Mouse (Mus musculus) erythroblast, adult 5-6 weeks (primary cell): ENCODE measurements at regions not wholly inside any gene's neighbourhood (a gene's known extent, or its start where the extent isn't known, plus 50 kb on each side); places are given as distances from the start of the nearest gene placed in this dataset.

Experiments
- ATAC-seq: replicated peaks from 2 replicates; pipeline ENCODE4 v1.8.0; 2016; ENCODE audit warnings: moderate number of reproducible peaks, mild to moderate bottlenecking, moderate TSS enrichment, inconsistent platforms; ENCODE audit not compliant: poor library complexity, low FRiP score, severe bottlenecking

- no peak for ATAC-seq
Observed at GRCm38 (mm10) chr4:153321085-153321484, 161.5 kb downstream of the Ajap1 start.

DNA sequence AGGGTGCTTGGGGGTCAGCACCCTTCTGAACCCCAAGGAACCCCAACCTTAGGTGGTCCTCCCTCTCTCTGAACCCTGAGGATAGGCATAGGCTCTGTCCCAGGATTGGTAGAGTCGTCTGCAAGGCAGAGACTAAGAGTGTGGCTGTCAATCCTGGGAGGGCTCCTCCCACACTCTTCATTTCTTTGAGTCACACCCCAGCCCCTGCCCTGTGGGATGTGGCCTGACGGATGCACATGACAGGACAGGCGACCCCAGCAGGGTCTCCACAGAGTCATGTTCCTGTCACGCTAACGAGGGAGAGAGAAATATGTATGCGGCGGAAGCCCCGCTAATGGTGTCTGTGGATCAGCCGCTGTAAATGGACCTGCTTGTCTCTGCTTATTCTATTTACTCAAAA, 162.0 kb downstream of the Ajap1 start:
- ATAC-seq = no peak

- ATAC-seq = no peak
Observed at GRCm38 (mm10) chr4:153316964-153317724, 165.5 kb downstream of the Ajap1 start.

DNA sequence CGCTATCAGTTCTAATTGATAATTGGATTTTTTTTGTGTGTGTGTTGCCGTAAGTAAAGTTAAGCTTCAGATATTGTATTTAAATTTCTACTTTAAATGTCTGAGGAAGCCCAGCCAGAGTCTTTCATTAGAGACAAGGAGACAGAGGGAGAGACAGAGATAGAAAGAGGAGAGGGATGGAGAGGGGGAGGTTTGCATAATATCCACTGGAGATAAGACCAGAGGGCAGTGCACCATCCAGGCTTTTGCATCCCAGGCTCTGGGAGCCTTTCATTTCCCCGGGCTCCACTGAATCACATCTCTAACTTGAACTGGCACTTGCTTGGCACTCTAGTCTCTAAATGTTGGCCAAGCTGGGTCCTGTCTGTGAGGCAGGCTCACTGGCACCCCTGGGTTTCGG, 166.1 kb downstream of the Ajap1 start:
- no peak for ATAC-seq

GRCm38 (mm10) chr4:153313961-153314360, 168.7 kb downstream of the Ajap1 start:
- ATAC-seq = no peak

- ATAC-seq = no peak
Observed at GRCm38 (mm10) chr4:153311574-153311973, 171.0 kb downstream of the Ajap1 start.

- ATAC-seq = no peak
Observed at GRCm38 (mm10) chr4:153310641-153311040, 172.0 kb downstream of the Ajap1 start.

GRCm38 (mm10) chr4:153303521-153303920, 179.1 kb downstream of the Ajap1 start:
- ATAC-seq = no peak

- no peak for ATAC-seq
Observed at GRCm38 (mm10) chr4:153302855-153303254, 179.8 kb downstream of the Ajap1 start.

- ATAC-seq = no peak
Observed at GRCm38 (mm10) chr4:153298277-153298676, 184.3 kb downstream of the Ajap1 start.

DNA sequence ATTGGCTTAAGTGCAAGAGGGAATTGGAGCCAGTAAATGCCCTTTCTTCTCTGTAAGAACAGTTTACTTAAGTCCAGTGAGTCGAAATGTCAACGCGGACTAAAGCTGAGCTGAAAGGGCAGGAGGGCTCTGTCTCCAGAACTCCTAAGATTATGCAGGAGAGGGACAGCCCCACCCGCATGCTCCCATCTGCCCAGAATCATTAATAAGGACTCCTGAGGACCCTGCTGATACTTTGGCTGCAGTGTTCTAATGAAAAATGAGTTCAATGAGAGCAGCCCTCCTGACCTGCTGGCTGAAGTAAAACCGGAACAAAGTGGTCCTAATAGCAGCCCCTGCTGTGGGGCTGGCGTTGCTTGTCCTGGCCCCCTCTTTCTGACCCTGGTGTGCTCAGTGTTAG, 187.8 kb downstream of the Ajap1 start:
- ATAC-seq = no peak

- ATAC-seq = no peak
Observed at GRCm38 (mm10) chr4:153293137-153293536, 189.5 kb downstream of the Ajap1 start.

DNA sequence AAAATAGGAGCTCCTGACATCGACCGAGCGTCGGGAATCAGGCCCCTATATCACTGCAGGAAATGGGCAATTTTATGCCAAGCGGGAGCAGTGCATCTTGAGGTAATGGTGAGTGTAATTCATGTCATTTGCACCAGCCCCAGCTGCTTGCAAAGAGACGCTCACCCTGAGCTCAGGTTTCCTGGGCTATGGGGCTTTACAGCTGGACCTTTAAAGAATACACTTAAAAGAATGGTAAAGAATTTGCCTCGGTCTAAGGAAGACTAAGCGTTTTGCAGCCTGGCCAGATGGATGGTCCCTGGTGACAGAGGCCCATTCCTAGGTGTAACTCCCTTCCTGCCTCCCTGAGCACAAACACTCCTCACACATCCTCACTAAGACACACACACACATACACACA, 194.2 kb downstream of the Ajap1 start:
- ATAC-seq = no peak

- ATAC-seq = no peak
Observed at GRCm38 (mm10) chr4:153284209-153284608, 198.4 kb downstream of the Ajap1 start.

DNA sequence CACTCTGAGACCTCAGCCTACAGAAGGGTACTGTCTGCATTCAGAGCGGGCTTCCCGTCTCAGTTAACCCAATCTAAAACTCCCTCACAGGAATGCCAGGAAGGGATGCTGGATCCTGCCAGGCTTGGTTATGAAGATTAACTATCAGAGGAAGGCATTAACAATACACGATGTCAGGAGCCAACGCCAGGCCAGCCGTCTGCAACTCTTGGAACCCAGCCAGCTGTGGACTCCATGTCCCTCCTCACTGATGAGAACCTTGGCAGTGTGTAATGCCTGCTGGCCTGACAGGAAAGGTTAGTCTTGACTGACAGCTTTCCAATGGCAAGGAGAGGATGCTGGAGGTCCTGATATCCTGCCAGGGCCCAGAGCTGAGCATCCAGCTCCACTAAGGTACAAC, 206.0 kb downstream of the Ajap1 start:
- ATAC-seq = no peak

DNA sequence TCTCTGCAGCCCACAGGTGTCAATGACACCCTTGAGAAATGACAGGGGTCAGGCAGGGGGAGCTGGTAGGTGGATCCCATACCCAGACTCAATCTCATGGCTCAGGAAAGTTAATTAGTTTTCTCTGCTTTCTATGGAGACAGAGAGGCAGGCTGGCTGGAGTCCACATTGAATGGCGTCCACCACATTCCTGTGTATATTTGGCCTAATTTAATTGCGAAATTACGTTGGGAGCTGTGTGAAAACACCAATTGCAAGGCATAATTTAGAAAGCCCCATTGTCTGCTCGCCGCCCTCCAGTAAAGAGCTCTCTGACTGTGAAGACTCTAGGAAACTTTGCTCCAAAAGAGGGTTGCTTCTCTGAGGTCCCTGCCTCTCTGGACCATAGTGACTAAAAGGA, 211.2 kb downstream of the Ajap1 start:
- ATAC-seq = no peak

GRCm38 (mm10) chr4:153263216-153263805, 219.3 kb downstream of the Ajap1 start:
- ATAC-seq = no peak

DNA sequence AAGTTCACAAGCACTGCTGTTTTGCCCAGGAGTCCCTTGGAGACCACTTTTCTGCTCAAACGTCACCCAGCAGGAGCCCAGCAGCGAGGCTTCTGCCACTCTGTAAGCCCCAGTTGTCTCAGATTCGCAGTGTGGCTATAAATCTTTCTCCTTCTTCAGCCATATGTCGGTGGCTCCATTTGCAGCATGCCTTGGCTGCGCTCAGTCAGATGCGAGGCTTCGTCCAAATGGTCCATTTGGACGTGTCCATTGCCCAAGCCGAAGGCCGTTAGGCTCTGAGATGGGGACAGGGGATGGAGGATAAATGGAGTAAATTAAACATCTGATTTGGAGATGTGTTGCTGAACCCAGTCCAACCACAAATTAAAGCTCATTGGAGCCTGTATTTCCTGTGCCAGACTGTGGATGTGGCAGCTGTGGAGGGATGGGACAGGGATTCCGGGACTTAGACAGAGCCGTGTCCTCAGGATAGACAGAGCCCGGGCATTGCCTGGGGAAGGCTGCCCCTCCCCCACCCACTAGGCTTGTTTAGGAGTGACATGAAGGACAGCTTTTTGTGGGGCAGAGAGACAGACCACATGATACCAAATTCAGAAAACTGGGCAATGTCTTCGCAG, 221.6 kb downstream of the Ajap1 start:
- ATAC-seq = no peak

- no peak for ATAC-seq
Observed at GRCm38 (mm10) chr4:153251943-153252342, 230.7 kb downstream of the Ajap1 start.

- no peak for ATAC-seq
Observed at GRCm38 (mm10) chr4:153251311-153251710, 231.3 kb downstream of the Ajap1 start.

DNA sequence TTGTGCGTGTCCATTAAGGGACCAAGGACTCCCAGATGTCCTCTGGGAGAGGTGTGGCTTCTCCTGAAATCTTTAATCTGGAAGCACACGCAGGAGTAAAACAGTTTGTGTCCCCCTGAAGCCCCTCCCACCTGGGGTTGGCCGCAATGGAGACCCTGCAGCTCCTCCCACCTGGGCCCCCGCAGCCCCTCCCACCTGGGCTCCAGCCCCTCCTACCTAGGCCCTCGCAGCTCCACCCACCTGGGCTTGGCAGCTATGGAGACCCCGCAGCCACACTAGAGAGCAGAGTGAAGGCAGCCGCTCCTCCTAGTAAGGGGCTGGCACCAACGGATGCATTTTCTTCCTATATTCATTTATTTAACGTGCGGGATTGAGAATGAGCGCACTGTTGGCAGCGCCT, 245.9 kb downstream of the Ajap1 start:
- ATAC-seq = no peak
